Mouse (Mus musculus): Measurements from ENCODE around the gene 4930555G01Rik.
"Not testable (repeated sequence)": the region's sequence is repeated elsewhere in the genome, so short reads cannot be mapped to it uniquely, and the experiment has no call there.

Gene 4930555G01Rik

DNA sequence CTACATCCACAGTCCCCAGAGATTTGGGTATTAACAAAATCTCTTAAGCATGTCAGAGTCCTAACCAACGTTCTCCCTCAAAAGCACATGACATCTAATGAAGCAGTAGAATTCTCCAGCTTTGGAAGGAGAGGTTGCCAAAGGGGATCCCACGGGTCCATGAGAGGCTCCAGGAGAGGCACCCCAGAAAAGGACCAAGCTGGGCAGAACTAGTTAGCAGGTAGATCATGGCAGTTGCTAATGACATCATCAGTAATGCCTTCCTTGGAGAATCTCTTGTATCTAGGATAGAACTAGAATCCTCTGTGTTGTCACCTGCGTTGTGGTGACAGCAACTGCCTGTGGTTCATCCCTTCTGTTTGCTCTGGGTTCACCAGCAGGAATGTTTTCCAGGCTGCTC is at the start of gene 4930555G01Rik:
Gene 4930555G01Rik, plus strand, starts transcription at position 301 of the 400 bp plus-strand sequence.
- DNase-seq, result not testable (repeated sequence)

DNA sequence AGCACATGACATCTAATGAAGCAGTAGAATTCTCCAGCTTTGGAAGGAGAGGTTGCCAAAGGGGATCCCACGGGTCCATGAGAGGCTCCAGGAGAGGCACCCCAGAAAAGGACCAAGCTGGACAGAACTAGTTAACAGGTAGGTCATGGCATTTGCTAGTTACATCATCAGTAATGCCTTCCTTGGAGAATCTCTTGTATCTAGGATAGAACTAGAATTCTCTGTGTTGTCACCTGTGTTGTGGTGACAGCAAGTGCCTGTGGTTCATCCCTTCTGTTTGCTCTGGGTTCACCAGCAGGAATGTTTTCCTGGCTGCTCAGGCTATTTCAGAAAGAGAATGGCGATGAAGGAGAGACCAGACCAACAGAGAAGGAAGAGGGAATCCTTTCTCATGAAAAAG is 34.8 kb upstream of the 4930555G01Rik start, which contains the start of gene Gm3298:
Gene Gm3298, plus strand, starts transcription at position 301 of the 400 bp plus-strand sequence.
- not testable (repeated sequence) for DNase-seq

DNA sequence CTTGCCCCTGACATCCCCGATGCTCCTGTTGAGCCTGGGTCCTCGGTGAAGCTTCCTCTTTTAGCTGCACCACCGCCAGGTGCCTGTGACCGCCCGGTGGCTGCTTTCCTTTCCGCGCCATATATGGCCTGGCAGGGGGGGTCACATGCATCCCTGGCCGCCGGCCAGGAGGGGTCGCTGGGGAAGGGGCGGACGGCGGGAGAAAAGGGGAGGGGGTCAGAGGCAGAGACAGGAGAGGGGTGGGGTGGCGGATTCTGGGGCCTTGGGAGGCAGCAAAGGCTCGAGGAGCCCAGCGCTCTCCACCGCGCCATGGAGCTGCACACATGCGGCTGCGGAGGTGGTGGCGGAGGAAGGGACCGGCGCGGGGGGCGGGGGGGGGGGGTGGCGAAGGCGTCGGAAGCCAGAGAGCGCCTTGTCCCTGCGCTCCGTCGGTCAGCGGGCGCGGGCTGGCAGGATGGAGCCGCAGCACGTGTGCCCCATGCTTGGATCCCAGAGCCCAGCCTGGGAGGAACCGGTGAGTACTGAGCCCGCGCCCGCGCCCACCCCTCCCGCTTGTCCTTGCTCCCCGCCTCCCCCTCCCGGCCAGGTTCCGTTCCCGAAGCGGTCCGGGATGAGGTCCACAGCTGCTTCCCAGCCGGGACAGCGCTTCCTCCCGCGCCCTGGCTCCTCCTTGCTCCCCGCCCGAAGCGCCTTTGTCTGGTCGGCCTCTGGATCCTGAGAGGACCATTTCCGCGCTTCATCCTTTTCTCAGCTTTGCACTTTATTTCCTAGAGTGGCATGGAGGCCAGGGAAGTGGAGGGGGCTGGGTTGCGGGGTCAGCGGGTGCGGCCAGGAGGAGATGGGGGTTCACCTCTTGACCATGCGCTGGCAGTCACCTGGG is 20.4 kb downstream of the 4930555G01Rik start, which contains the start of gene Gm8281:
Gene Gm8281, plus strand, starts transcription at position 430 of the 880 bp plus-strand sequence.
- not testable (repeated sequence) for DNase-seq
